Mouse (Mus musculus) neural tube, embryonic 15.5 days (tissue): ENCODE measurements at regions not wholly inside any gene's neighbourhood (a gene's known extent, or its start where the extent isn't known, plus 50 kb on each side); places are given as distances from the start of the nearest gene placed in this dataset.

ENCODE experiments used
- ATAC-seq: fragments of 200-750 bp; cut with Nextera tagmentation; 2 replicates; pipeline ENCODE4 v1.8.0; 2017; ENCODE audit warnings: mild to moderate bottlenecking, moderate TSS enrichment, moderate library complexity; ENCODE audit not compliant: low FRiP score
- H3K27ac ChIP-seq: fragments of 300-500 bp; sonication (generic); replicated peaks from 2 replicates; pipeline ENCODE4 v1.5.1; 2015; ENCODE audit warnings: mild to moderate bottlenecking, inconsistent platforms
- H3K27me3 ChIP-seq: fragments of 300-500 bp; sonication (generic); replicated peaks from 2 replicates; pipeline ENCODE4 v1.6.1; 2015; ENCODE audit warnings: inconsistent platforms
- H3K36me3 ChIP-seq: fragments of 300-500 bp; sonication (generic); 2 replicates; pipeline ENCODE4 v1.6.1; 2015; ENCODE audit warnings: inconsistent platforms
- H3K4me1 ChIP-seq: fragments of 300-500 bp; sonication (generic); 2 replicates; pipeline ENCODE4 v1.6.1; 2015; ENCODE audit warnings: inconsistent platforms
- H3K4me2 ChIP-seq: fragments of 300-500 bp; sonication (generic); 2 replicates; pipeline ENCODE4 v1.6.1; 2015; ENCODE audit warnings: inconsistent platforms, mild to moderate bottlenecking, moderate library complexity
- H3K4me3 ChIP-seq: fragments of 300-500 bp; sonication (generic); replicated peaks from 2 replicates; pipeline ENCODE4 v1.5.1; 2015; ENCODE audit warnings: mild to moderate bottlenecking, inconsistent platforms
- H3K9ac ChIP-seq: fragments of 300-500 bp; sonication (generic); replicated peaks from 2 replicates; pipeline ENCODE4 v1.6.1; 2015; ENCODE audit warnings: mild to moderate bottlenecking, inconsistent platforms
- H3K9me3 ChIP-seq: fragments of 300-500 bp; sonication (generic); replicated peaks from 2 replicates; pipeline ENCODE4 v1.6.1; 2016; ENCODE audit warnings: inconsistent platforms
- WGBS: fragments of 180-500 bp; shearing (Covaris S2); methylation state at CpG from one replicate; pipeline ENCODE4 v1.1.7; 2015; ENCODE audit warnings: mixed read lengths; 5-methylcytosine and 5-hydroxymethylcytosine counted together

GRCm38 (mm10) chr13:113439516-113439915, 146.6 kb downstream of the BC067074 start:
- Histone ChIP-seq H3K9me3 (no peaks in the 10 kb centered on the region), H3K4me2 (no peak overlapping the region), H3K9ac (no peak overlapping the region), H3K36me3 (no peaks in the 10 kb centered on the region), H3K4me3 (no peak overlapping the region), H3K4me1 (peaks cover 6% of the 10 kb centered on the region; the same call in 1 of the 2 replicates), H3K27ac (no peak overlapping the region), H3K27me3 (no peaks in the 10 kb centered on the region)
- no peak for ATAC-seq
- 33% methylated on average over 7 of the region's 7 CpGs for WGBS

- H3K27ac ChIP-seq, result no peak overlapping the region
- H3K9me3 ChIP-seq, result no peaks in the 10 kb centered on the region
- no peak for ATAC-seq
- H3K4me3 ChIP-seq, result no peak overlapping the region
- no peak overlapping the region for H3K9ac ChIP-seq
- peaks cover 6% of the 10 kb centered on the region; the same call in 1 of the 2 replicates for H3K4me1 ChIP-seq
- 74% methylated on average over 2 of the region's 2 CpGs for WGBS
- H3K4me2 ChIP-seq, result no peak overlapping the region
- no peaks in the 10 kb centered on the region for H3K36me3 ChIP-seq
- no peaks in the 10 kb centered on the region for H3K27me3 ChIP-seq
Measured at GRCm38 (mm10) chr13:113438872-113439271, 145.9 kb downstream of the BC067074 start.

- H3K9me3 ChIP-seq, result no peaks in the 10 kb centered on the region
- no peak overlapping the region for H3K4me3 ChIP-seq
- no peak for ATAC-seq
- no peak overlapping the region for H3K9ac ChIP-seq
- H3K4me2 ChIP-seq, result no peak overlapping the region
- 92% methylated on average over 3 of the region's 3 CpGs for WGBS
- no peak overlapping the region for H3K27ac ChIP-seq
- no peaks in the 10 kb centered on the region for H3K36me3 ChIP-seq
- H3K27me3 ChIP-seq, result no peaks in the 10 kb centered on the region
- peaks cover 6% of the 10 kb centered on the region; the same call in 1 of the 2 replicates for H3K4me1 ChIP-seq
Measured at GRCm38 (mm10) chr13:113436288-113436687, 143.3 kb downstream of the BC067074 start.

GRCm38 (mm10) chr13:113435117-113435516, 142.2 kb downstream of the BC067074 start:
- Histone ChIP-seq H3K36me3 (no peaks in the 10 kb centered on the region), H3K27me3 (no peaks in the 10 kb centered on the region), H3K9me3 (no peaks in the 10 kb centered on the region), H3K27ac (no peak overlapping the region), H3K9ac (no peak overlapping the region), H3K4me1 (peaks cover 6% of the 10 kb centered on the region; the same call in 1 of the 2 replicates), H3K4me2 (no peak overlapping the region), H3K4me3 (no peak overlapping the region)
- WGBS, result 83% methylated on average over 4 of the region's 4 CpGs
- no peak for ATAC-seq

- Histone ChIP-seq H3K36me3 (no peaks in the 10 kb centered on the region), H3K27ac (no peak overlapping the region), H3K4me1 (no peaks in the 10 kb centered on the region), H3K9me3 (no peaks in the 10 kb centered on the region), H3K4me3 (no peak overlapping the region), H3K27me3 (no peaks in the 10 kb centered on the region), H3K4me2 (no peak overlapping the region), H3K9ac (no peak overlapping the region)
- WGBS, result 80% methylated on average over 5 of the region's 5 CpGs
- ATAC-seq, result no peak
Measured at GRCm38 (mm10) chr13:113433456-113433855, 140.5 kb downstream of the BC067074 start.

GRCm38 (mm10) chr13:113429615-113430014, 136.7 kb downstream of the BC067074 start:
- Histone ChIP-seq H3K36me3 (no peaks in the 10 kb centered on the region), H3K27ac (no peak overlapping the region), H3K9me3 (no peaks in the 10 kb centered on the region), H3K4me3 (no peak overlapping the region), H3K9ac (no peak overlapping the region), H3K4me2 (no peak overlapping the region), H3K27me3 (no peaks in the 10 kb centered on the region), H3K4me1 (no peaks in the 10 kb centered on the region)
- no peak for ATAC-seq
- WGBS, result 38% methylated on average over 3 of the region's 3 CpGs
